Mouse (Mus musculus) ovary, postnatal 14 days (tissue): ENCODE data around the gene Ccdc39.
A peak's percentile ranks its signal among the peaks of the same experiment; 100 is the strongest.

Source experiments
- DNase-seq: peaks from one replicate; pipeline ENCODE4 v3.0.0; 2022; ENCODE audit warnings: low spot score

Ccdc39 gene

GRCm38 (mm10) chr3:33843801-33844632, at the start of gene Ccdc39:
Gene Ccdc39, minus strand, starts transcription at chr3:33844310.
- DNase-seq = peak; percentile 51

GRCm38 (mm10) chr3:33893433-33893832, 49.3 kb upstream of the Ccdc39 start:
- DNase-seq = no peak

- DNase-seq = no peak
Measured at GRCm38 (mm10) chr3:33887438-33887837, 43.3 kb upstream of the Ccdc39 start.

GRCm38 (mm10) chr3:33883105-33883504, 39.0 kb upstream of the Ccdc39 start:
- no peak for DNase-seq

- DNase-seq = no peak
Measured at GRCm38 (mm10) chr3:33882695-33883094, 38.6 kb upstream of the Ccdc39 start.

GRCm38 (mm10) chr3:33878661-33879060, 34.6 kb upstream of the Ccdc39 start:
- DNase-seq = no peak

- no peak for DNase-seq
Measured at GRCm38 (mm10) chr3:33874456-33875286, 30.6 kb upstream of the Ccdc39 start.

- no peak for DNase-seq
Measured at GRCm38 (mm10) chr3:33873837-33874236, 29.7 kb upstream of the Ccdc39 start.

- no peak for DNase-seq
Measured at GRCm38 (mm10) chr3:33873366-33873765, 29.3 kb upstream of the Ccdc39 start.

- no peak for DNase-seq
Measured at GRCm38 (mm10) chr3:33864000-33864540, 20.0 kb upstream of the Ccdc39 start.

GRCm38 (mm10) chr3:33858939-33859338, 14.8 kb upstream of the Ccdc39 start:
- DNase-seq = no peak

- no peak for DNase-seq
Measured at GRCm38 (mm10) chr3:33853062-33853461, 9.0 kb upstream of the Ccdc39 start.

- no peak for DNase-seq
Measured at GRCm38 (mm10) chr3:33850856-33851255, 6.7 kb upstream of the Ccdc39 start.

GRCm38 (mm10) chr3:33846639-33847038, 2.5 kb upstream of the Ccdc39 start:
- no peak for DNase-seq

- no peak for DNase-seq
Measured at GRCm38 (mm10) chr3:33838877-33839276, 5.2 kb downstream of the Ccdc39 start.

- no peak for DNase-seq
Measured at GRCm38 (mm10) chr3:33836576-33836975, 7.5 kb downstream of the Ccdc39 start.

- DNase-seq = no peak
Measured at GRCm38 (mm10) chr3:33832351-33832750, 11.8 kb downstream of the Ccdc39 start.

GRCm38 (mm10) chr3:33824135-33824946, 19.8 kb downstream of the Ccdc39 start:
- DNase-seq = peak; percentile 12

GRCm38 (mm10) chr3:33807151-33807550, 37.0 kb downstream of the Ccdc39 start:
- DNase-seq = no peak

GRCm38 (mm10) chr3:33800513-33800820, 43.6 kb downstream of the Ccdc39 start:
- no peak for DNase-seq

- DNase-seq = peak; percentile 99
Measured at GRCm38 (mm10) chr3:33799617-33800512, 44.2 kb downstream of the Ccdc39 start, which contains the start of gene Ttc14. Gene Ttc14, plus strand, starts transcription at chr3:33799832.
